Mouse (Mus musculus) small intestine, adult 2 months (tissue): ENCODE results near the gene A1cf. TPM values are rescaled to one million over a fixed set of nuclear protein-coding genes. Genes with fewer than 3 reads are reported as not detected.

Experiments
- H3K27ac ChIP-seq: fragments of 200-500 bp; 2 replicates; pipeline ENCODE4 v1.5.1; 2012; ENCODE audit warnings: low read depth, low read length, control low read depth, inconsistent platforms; ENCODE audit not compliant: insufficient read depth
- H3K27me3 ChIP-seq: fragments of 200-500 bp; 2 replicates; pipeline ENCODE4 v1.6.1; 2012; ENCODE audit warnings: mild to moderate bottlenecking, moderate library complexity, low read length, inconsistent platforms; ENCODE audit not compliant: control insufficient read depth, insufficient read depth
- H3K36me3 ChIP-seq: fragments of 200-500 bp; 2 replicates; pipeline ENCODE4 v1.6.1; 2012; ENCODE audit warnings: mild to moderate bottlenecking, low read length, control low read depth, inconsistent platforms; ENCODE audit not compliant: control insufficient read depth, insufficient read depth
- H3K4me1 ChIP-seq: fragments of 200-500 bp; 2 replicates; pipeline ENCODE4 v1.6.1; 2012; ENCODE audit warnings: low read length, inconsistent platforms, mixed read lengths; ENCODE audit not compliant: control insufficient read depth, insufficient read depth, insufficient read length
- H3K4me3 ChIP-seq: fragments of 200-500 bp; 2 replicates; pipeline ENCODE4 v1.5.1; 2012; ENCODE audit warnings: low read depth, mild to moderate bottlenecking, control low read depth, inconsistent platforms, low read length, moderate library complexity
- CTCF ChIP-seq: fragments of 200-500 bp; IDR thresholded peaks from 2 replicates; pipeline ENCODE4 v1.5.1; 2012; ENCODE audit warnings: low read depth, mild to moderate bottlenecking, control low read depth, inconsistent platforms, low read length, moderate library complexity, mixed read lengths; ENCODE audit not compliant: insufficient replicate concordance, insufficient read length; ENCODE audit errors: extremely low read depth
- POLR2A ChIP-seq: fragments of 200-500 bp; IDR thresholded peaks from 2 replicates; pipeline ENCODE4 v1.6.1; 2012; ENCODE audit warnings: low read depth, mild to moderate bottlenecking, control low read depth, inconsistent platforms, low read length, moderate library complexity
- WGBS: fragments of 180-500 bp; shearing (Covaris S2); methylation state at CpG from one replicate; pipeline ENCODE4 v1.1.7; 2018; 5-methylcytosine and 5-hydroxymethylcytosine counted together
- polyA plus RNA-seq: library from polyadenylated mRNA; depleted of rRNA; stranded (reverse); fragments of >200 nt; gene quantifications from 2 replicates; pipeline ENCODE4 v1.2.3, GENCODE M21; 2012; rRNA removed

Gene A1cf
- polyA plus RNA-seq, 1 experiment: 35.2 TPM

DNA sequence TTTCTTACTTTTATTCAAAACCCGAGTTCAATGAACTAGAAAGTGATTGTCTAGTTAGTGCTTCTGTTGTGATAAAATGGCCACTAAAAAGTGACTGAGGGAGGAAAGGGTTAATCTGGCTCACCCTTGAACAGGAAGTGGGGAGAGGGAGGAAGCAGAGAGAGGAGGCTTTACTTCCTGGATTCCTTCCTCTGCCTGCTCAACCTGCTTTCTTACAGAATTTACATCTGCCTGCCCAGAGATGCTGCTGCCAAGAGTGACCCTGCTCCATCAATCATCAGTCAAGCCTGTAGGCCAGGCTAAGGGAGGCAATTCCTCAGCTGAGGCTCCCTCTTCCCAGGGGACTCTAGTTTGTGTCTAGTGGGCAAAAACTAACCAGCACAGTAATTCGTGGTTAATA is 107.3 kb downstream of the A1cf start:
- Histone ChIP-seq H3K36me3 (no peaks in the 10 kb centered on the region), H3K27me3 (no peaks in the 10 kb centered on the region), H3K4me1 (peaks cover 2% of the 10 kb centered on the region; the same call in 1 of the 2 replicates), H3K27ac (no peak overlapping the region), H3K4me3 (no peak overlapping the region)
- 63% methylated on average over 2 of the region's 2 CpGs for WGBS
- TF ChIP-seq CTCF (no peak), POLR2A (no peak)

- TF ChIP-seq CTCF (no peak), POLR2A (no peak)
- Histone ChIP-seq H3K4me1 (no peaks in the 10 kb centered on the region), H3K36me3 (peaks cover 36% of the 10 kb centered on the region), H3K4me3 (no peak overlapping the region), H3K27me3 (no peaks in the 10 kb centered on the region), H3K27ac (no peak overlapping the region)
- 84% methylated on average over 6 of the region's 6 CpGs for WGBS
Observed at GRCm38 (mm10) chr19:31991057-31991456, 122.5 kb downstream of the A1cf start.

GRCm38 (mm10) chr19:31996916-31997315 is 128.4 kb downstream of the A1cf start:
- no peak for TF ChIP-seq CTCF
- TF ChIP-seq POLR2A: no peak
- no peaks in the 10 kb centered on the region for H3K4me1 ChIP-seq
- no peaks in the 10 kb centered on the region for H3K27me3 ChIP-seq
- H3K4me3 ChIP-seq: no peak overlapping the region
- WGBS: 97% methylated on average over 3 of the region's 3 CpGs
- H3K27ac ChIP-seq: no peak overlapping the region
- H3K36me3 ChIP-seq: peaks cover 32% of the 10 kb centered on the region

Other genes starting within 250 kb of the A1cf start
- 1.0 and 1.6 TPM in 2 replicates for gene Prkg1, start 103.7 kb upstream of the A1cf start, polyA plus RNA-seq
- 34.6 and 217 TPM in 2 replicates for gene Asah2, start 239.4 kb downstream of the A1cf start, polyA plus RNA-seq